Mouse (Mus musculus) layer of hippocampus, adult 9-11 months (tissue): ENCODE measurements around the gene Ptpn9.

Experiments used
- DNase-seq: peaks from one replicate; pipeline ENCODE4 v3.0.0; 2022

Ptpn9 gene

GRCm38 (mm10) chr9:57017631-57018030 lies 22.9 kb downstream of the Ptpn9 start:
- DNase-seq, result no peak

DNA sequence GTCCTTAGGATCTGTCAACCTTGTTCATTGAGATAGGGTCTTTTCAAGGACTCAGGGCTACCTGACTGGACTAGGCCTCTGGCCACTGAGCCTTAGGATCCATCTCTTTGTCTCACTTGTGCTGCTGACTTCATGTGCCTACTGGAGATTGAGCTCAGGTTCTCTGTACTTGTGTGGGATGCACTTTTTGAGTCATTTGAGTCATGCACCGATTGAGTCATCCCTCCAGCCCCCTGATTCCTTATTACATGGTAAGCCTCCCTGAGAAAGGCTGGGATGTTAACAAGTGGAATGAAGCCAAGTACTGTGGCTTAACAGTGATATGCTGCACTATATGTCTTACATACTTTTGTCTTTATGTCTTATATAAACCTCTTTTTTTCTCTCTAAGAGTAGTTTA lies 37.0 kb downstream of the Ptpn9 start:
- peak; percentile 17 for DNase-seq

GRCm38 (mm10) chr9:57056237-57056636 lies 61.5 kb downstream of the Ptpn9 start:
- peak; percentile 71 for DNase-seq

- DNase-seq, result no peak
Observed at GRCm38 (mm10) chr9:57064164-57064563, 69.4 kb downstream of the Ptpn9 start.

- no peak for DNase-seq
Observed at GRCm38 (mm10) chr9:57068266-57068665, 73.5 kb downstream of the Ptpn9 start.

- no peak for DNase-seq
Observed at GRCm38 (mm10) chr9:57070262-57070661, 75.5 kb downstream of the Ptpn9 start.

GRCm38 (mm10) chr9:57070800-57071545 lies 76.2 kb downstream of the Ptpn9 start:
- DNase-seq, result no peak

DNA sequence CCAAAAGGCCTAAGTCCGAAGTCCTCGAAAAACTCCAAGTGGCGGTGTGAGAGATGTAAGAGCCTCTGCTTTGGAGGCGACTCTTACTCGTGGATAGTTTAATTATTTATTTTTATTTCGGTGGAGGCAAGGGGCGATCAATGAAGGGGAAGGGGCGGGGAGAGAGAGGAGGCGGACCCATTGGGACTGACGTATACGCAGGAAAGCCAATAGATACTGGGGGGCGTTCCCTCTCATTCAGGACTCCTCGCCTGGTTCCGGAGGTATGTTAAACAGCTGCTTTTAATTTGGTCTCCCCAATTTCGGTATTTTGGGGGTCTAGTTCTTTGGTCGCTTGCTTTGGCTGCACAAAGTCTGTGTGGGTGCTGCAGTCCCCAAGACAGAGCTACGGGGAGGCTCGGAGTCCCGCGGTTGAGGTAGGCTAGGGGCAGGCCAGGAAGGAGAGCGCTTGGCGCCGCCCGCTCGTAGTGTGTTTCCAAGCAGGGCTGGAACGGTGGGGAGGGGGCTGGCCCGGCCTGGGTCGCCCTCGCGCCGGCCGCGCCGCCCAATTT lies 77.2 kb downstream of the Ptpn9 start, which contains the start of gene Sin3a:
Sin3a (plus strand) TSS at position 240 of the 551 bp plus-strand sequence.
- DNase-seq, result peak; percentile 77

DNA sequence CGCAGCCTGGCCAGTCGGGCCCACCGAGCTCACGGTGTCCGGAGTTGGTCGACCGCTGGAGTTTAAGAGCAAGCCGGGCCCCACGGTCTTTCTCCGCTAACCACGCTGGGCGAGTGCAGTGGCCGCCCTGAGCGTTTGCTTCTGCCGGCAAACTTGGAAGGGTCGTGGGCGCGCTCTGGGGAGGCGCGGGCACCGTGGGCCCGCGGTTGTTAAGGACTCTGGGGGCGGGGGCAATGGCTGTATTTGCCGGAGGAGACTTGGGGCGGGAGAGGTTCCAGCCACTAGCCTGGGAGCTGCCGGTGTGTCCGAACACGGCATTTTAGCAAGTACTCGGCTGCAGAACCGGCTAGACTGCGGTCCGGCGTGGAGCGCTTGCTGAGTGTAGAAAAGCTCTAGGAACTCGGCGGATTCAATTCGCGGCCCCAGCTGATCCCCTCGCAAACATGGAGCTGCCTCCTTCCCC lies 77.8 kb downstream of the Ptpn9 start:
- DNase-seq, result no peak

DNA sequence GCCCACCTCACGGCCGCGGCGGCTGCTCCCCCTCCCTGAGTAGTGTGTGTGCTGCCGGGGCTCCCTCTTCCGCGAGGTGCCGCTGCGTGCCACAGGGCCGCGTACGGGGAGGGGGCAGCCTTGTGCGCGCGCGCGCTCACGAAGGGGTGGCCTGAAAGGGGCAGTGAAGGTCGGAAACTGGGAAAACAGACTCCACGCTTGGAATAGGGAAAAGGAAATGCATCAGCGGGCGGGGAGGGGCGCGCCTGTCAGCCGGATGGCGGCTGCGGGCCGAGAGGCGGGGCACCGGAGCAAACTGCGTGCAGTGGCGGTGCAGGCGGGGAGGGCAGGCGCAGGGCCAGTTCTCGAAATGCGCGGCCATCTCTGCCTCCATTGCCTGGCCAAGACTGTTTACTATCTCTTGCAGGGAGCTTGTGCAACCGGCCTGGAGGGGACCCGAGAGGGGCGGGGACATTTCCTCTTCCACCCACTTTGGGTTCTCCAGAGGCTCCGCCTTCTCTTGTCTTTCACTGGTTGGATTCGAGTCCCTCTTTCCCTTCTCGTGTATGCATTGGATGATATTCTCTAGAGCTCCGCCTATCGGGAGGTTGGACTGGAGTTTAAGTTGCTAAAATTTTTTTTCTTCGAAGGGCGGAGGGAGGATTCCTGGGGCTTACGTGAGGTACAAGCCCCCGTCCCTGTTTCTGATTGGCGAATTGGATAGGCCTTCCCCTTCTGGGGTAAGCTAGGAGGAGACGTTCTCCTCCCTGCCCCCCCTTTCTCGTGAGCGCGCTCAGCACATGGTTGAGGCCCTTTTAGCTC lies 78.5 kb downstream of the Ptpn9 start:
- DNase-seq, result peak; percentile 100

- DNase-seq, result no peak
Observed at GRCm38 (mm10) chr9:57073790-57074094, 79.0 kb downstream of the Ptpn9 start.

GRCm38 (mm10) chr9:57074171-57074821 lies 79.6 kb downstream of the Ptpn9 start:
- peak; percentile 38 for DNase-seq

DNA sequence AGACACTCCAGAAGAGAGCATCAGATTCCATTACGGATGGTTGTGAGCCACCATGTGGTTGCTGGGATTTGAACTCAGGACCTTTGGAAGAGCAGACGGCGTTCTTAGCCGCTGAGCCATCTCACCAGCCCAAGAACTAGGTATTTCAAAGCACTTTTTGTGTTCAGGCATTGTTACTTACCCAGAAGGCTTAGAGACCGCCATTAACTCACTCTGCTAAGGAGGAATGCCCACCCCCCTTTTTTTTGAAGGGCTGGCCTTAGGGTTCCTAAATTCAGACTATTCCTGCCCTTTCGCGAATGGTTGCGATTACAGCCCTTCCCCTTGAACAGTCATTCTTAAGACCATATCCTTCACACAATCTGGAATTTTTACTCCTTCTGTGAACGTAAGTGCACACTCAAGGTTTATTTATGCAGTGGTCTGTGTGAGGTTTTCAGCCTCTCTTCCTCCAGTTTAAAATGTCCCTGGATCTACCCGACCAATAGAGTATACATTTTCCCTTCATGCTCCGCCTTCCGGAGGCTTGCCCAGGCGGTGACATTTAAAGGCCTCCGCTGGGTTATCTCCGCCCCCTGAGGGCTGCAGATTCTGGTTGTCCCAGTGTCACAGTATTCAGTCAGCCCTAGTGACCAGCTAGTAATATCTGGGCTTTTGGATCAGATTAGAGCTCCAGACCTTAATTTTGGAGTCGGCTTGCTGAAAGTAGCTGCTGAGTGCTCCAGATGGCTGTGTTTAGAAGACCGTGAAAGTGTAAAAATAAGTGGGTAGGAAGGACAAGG lies 80.3 kb downstream of the Ptpn9 start:
- peak; percentile 79 for DNase-seq

DNA sequence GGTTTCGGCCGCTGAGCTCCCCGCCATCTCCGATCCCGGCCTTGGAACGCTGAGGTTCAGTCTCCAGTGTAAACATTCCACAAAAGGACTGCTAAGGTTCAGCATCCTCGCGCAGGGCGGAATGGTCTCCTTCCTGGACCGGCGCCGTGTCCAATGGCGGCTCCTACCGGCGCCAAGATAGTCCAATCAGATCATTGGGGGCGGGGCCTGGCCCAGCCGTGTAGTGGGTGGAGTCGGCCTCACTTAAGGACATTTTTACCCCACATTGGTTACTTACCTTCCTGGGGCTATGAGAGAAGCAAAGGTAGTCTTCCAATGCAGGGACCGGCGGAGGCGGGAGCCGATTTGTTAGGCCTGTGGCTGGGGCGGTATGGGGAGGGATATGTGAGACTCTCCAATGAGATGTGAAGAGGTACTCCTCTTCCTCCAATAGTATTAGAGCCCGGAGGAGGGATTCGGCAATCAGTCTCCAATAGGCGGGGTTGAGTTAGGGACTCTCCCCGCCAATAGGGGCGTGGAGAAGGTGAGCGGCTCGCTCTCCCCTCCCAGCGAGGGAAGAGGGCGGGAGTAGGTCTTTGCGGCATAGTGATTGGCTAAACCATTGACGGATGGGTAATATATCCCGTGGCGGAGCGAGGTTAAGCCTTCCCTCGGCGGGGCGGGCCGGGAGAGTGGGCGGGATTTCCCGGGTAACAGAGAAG lies 81.1 kb downstream of the Ptpn9 start:
- DNase-seq, result peak; percentile 100

DNA sequence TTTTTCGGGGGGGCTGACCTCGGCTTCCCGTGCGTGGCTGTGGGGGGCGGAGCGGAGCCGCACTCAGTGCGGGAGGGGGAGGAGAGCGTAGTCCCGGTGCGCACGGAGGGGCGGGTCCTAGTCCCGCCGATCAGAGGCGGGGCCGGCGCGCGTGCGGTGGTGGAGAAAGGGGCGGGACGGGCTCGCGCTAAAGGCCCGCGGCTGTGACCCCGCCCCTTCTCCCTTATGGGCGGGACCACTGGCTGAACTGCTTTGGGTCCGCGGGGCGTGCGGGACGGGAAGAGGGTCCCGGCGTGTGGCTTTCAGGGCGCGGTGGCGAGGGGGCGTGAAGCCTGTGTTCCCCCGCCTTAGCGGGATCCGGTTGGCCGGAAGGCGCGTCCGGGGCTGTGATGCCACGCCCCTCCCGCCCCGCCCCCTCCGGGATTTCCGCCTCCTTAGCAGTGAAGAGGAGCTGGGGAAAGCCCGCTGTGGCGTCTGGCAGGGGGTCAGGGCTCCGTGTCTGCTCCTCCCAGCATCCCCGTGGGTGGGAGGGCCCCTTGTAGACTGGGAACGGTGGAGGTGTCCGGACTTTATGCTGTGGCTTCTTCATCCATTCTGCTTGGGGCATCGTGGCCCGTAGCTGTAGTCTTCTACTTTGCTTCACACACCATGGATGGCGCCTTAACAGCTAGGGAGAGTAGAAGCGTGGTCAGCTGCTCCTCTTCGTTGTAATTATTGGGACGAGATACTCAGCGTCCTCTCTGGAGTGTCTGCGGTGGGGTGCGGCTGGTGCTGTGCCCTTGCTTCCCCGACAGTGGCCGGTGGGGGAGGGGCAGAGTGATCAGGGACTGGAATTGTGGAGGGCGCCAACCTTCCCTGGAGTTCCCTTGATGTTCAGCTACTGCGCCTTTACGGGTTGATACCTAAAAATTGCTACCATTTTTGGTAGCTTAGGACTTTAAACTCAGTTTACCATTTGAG lies 82.3 kb downstream of the Ptpn9 start:
- DNase-seq, result peak; percentile 93

GRCm38 (mm10) chr9:57082236-57082635 lies 87.5 kb downstream of the Ptpn9 start:
- DNase-seq, result no peak
